Mouse (Mus musculus): ENCODE data around the gene Acoxl.

DNA sequence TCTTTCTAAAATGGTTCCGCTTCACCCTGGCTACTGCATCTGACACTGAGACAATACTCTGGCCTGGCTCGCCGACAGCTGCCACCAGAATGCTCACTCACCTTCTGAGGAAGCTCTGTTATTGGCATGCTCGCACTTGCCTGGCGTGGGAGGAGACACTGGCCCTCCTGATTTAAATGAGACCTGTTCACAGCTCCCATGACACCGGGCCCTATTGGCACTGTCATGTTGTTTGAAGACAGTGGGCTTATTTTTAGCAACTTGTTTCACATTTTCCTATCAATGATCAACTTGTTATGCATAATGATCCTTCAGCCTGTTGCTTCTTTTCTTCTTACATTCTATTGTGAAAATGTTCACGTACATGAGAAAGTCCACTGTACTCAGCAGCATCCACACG lies 324.5 kb downstream of the Acoxl start:
- no peak for TF ChIP-seq GATA1 (IDR thresholded peaks at IDR 0.05; ENCODE audit: borderline replicate concordance, low read length)
- TF ChIP-seq FLI1 (IDR thresholded peaks at IDR 0.05; ENCODE audit: low read length), result no peak

All from megakaryocyte, embryonic 14.5 days (primary cell).